Mouse (Mus musculus): ENCODE measurements around the gene Angptl6. TPM values are rescaled to one million over a fixed set of nuclear protein-coding genes. Genes with fewer than 3 reads are reported as not detected.

The Angptl6 gene
- polyA plus RNA-seq, 1 experiment from 2014 or later, result 3.7 TPM

- Histone ChIP-seq H3K9me3 (no peaks in the 10 kb centered on the region), H3K27ac (no peak overlapping the region), H3K27me3 (no peaks in the 10 kb centered on the region), H3K9ac (no peak overlapping the region), H3K4me2 (replicated peaks) (no peak overlapping the region; the same call in 1 of the 2 replicates), H3K4me3 (no peak overlapping the region), H3K4me1 (peaks cover 4% of the 10 kb centered on the region; the same call in 1 of the 2 replicates), H3K36me3 (no peaks in the 10 kb centered on the region)
- peak; percentile 81 for ATAC-seq (ENCODE audit: insufficient number of reproducible peaks, insufficient read depth, low FRiP score, low TSS enrichment)
- WGBS, result 16% methylated on average over 19 of the region's 19 CpGs
These were observed 48.5 kb downstream of the Angptl6 start for GRCm38 (mm10) chr9:20830901-20831643.

DNA sequence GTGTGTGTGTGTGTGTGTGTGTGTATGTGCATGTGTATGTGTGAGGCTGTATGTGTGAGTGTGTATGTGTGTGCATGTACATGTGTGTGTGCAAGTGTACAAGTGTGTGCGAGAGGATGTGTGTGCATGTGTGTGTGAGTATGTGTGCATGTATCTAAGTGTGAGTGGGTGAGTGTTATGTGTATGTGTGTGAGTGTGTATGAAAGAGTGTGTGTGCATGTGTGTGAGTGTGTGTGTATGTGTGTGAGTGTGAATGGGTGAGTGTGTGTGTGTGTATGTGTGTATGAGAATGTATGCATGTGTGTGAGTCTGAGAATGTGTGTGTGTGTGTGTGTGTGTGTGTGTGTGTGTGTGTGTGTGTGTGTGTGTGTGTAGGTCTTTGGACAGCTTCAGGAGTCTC lies 51.4 kb downstream of the Angptl6 start:
- ATAC-seq (ENCODE audit: insufficient number of reproducible peaks, insufficient read depth, low FRiP score, low TSS enrichment), result no peak
- 90% methylated on average over 1 of the region's 1 CpGs for WGBS

GRCm38 (mm10) chr9:20825781-20826180 lies 53.7 kb downstream of the Angptl6 start:
- 53% methylated on average over 5 of the region's 5 CpGs for WGBS
- Histone ChIP-seq H3K4me2 (replicated peaks) (no peak overlapping the region), H3K4me1 (peaks cover 4% of the 10 kb centered on the region; the same call in 1 of the 2 replicates), H3K9me3 (no peaks in the 10 kb centered on the region), H3K9ac (no peak overlapping the region), H3K27me3 (no peaks in the 10 kb centered on the region), H3K27ac (no peak overlapping the region), H3K36me3 (no peaks in the 10 kb centered on the region), H3K4me3 (no peak overlapping the region)
- ATAC-seq (ENCODE audit: insufficient number of reproducible peaks, insufficient read depth, low FRiP score, low TSS enrichment), result no peak

More for the DNA sequence above, 51.4 kb downstream of the Angptl6 start:
- Histone ChIP-seq H3K27ac (no peak overlapping the region), H3K4me1 (peaks cover 4% of the 10 kb centered on the region; the same call in 1 of the 2 replicates), H3K36me3 (no peaks in the 10 kb centered on the region), H3K4me3 (no peak overlapping the region), H3K27me3 (no peaks in the 10 kb centered on the region), H3K9me3 (no peaks in the 10 kb centered on the region), H3K9ac (no peak overlapping the region), H3K4me2 (replicated peaks) (no peak overlapping the region)

Small RNA genes lying within 50 kb of the gene (microRNA-seq; reads per million reads assigned to microRNA genes)
- not detected for gene Mir7081

Other genes with a start within 250 kb of the Angptl6 start
- 409 and 415 TPM in 2 replicates for gene Ubl5, start 236.8 kb downstream of the Angptl6 start, polyA plus RNA-seq (2016; fragmentation: Nextera tagmentation; extraction: Ambion mirVana)
- gene Fbxl12, start 235.0 kb downstream of the Angptl6 start, polyA plus RNA-seq (2016; fragmentation: Nextera tagmentation; extraction: Ambion mirVana), result 20.1 and 21.5 TPM in 2 replicates
- 50.8 and 51.6 TPM in 2 replicates for gene Pin1, start 227.6 kb downstream of the Angptl6 start, polyA plus RNA-seq (2016; fragmentation: Nextera tagmentation; extraction: Ambion mirVana)
- gene Olfm2, start 133.4 kb downstream of the Angptl6 start, polyA plus RNA-seq (2016; fragmentation: Nextera tagmentation; extraction: Ambion mirVana), result 9.5 and 10.4 TPM in 2 replicates
- gene Col5a3, start 64.7 kb downstream of the Angptl6 start, polyA plus RNA-seq (2016; fragmentation: Nextera tagmentation; extraction: Ambion mirVana), result 1.1 and 1.2 TPM in 2 replicates
- gene Rdh8, start 61.2 kb downstream of the Angptl6 start, polyA plus RNA-seq (2016; fragmentation: Nextera tagmentation; extraction: Ambion mirVana), result not detected in 2 replicates
- 3.0 and 3.9 TPM in 2 replicates for gene A230050P20Rik, start 11.1 kb downstream of the Angptl6 start, polyA plus RNA-seq (2016; fragmentation: Nextera tagmentation; extraction: Ambion mirVana)
- gene Ppan, start 8.4 kb upstream of the Angptl6 start, polyA plus RNA-seq (2016; fragmentation: Nextera tagmentation; extraction: Ambion mirVana), result 75.0 and 79.3 TPM in 2 replicates
- 330 and 337 TPM in 2 replicates for gene Eif3g, start 18.9 kb upstream of the Angptl6 start, polyA plus RNA-seq (2016; fragmentation: Nextera tagmentation; extraction: Ambion mirVana)
- 122 and 124 TPM in 2 replicates for gene Dnmt1, start 80.2 kb upstream of the Angptl6 start, polyA plus RNA-seq (2016; fragmentation: Nextera tagmentation; extraction: Ambion mirVana)
- 48.7 and 53.0 TPM in 2 replicates for gene S1pr2, start 97.1 kb upstream of the Angptl6 start, polyA plus RNA-seq (2016; fragmentation: Nextera tagmentation; extraction: Ambion mirVana)
- gene Mrpl4, start 123.0 kb upstream of the Angptl6 start, polyA plus RNA-seq (2016; fragmentation: Nextera tagmentation; extraction: Ambion mirVana), result 128 TPM in 2 replicates
- gene Icam1, start 136.3 kb upstream of the Angptl6 start, polyA plus RNA-seq (2016; fragmentation: Nextera tagmentation; extraction: Ambion mirVana), result 8.6 and 9.0 TPM in 2 replicates
- gene Icam4, start 149.6 kb upstream of the Angptl6 start, polyA plus RNA-seq (2016; fragmentation: Nextera tagmentation; extraction: Ambion mirVana), result 1.6 and 2.5 TPM in 2 replicates
- gene Icam5, start 152.3 kb upstream of the Angptl6 start, polyA plus RNA-seq (2016; fragmentation: Nextera tagmentation; extraction: Ambion mirVana), result 0.14 and 0.23 TPM in 2 replicates
- gene Zglp1, start 187.4 kb upstream of the Angptl6 start, polyA plus RNA-seq (2016; fragmentation: Nextera tagmentation; extraction: Ambion mirVana), result 0.82 and 2.0 TPM in 2 replicates
- 1.3 and 1.5 TPM in 2 replicates for gene Gm49373, start 193.4 kb upstream of the Angptl6 start, polyA plus RNA-seq (2016; fragmentation: Nextera tagmentation; extraction: Ambion mirVana)
- gene Fdx1l, start 193.9 kb upstream of the Angptl6 start, polyA plus RNA-seq (2016; fragmentation: Nextera tagmentation; extraction: Ambion mirVana), result 54.8 and 59.3 TPM in 2 replicates
- 2.3 TPM in 2 replicates for gene Gm38431, start 212.3 kb upstream of the Angptl6 start, polyA plus RNA-seq (2016; fragmentation: Nextera tagmentation; extraction: Ambion mirVana)
- gene Raver1, start 212.3 kb upstream of the Angptl6 start, polyA plus RNA-seq (2016; fragmentation: Nextera tagmentation; extraction: Ambion mirVana), result 61.5 and 64.3 TPM in 2 replicates